Comparison of ENCODE assay signal across 12 mouse cellular contexts in genomic region chr11:119933819-119934583, GRCm38 (mm10). TPM values are rescaled to one million over a fixed set of nuclear protein-coding genes. Genes with fewer than 3 reads are reported as not detected.
A peak's percentile ranks its signal among the peaks of the same experiment; 100 is the strongest.
DNase-seq lines count a peak whose midpoint lies in the region; ATAC-seq lines count a peak whose summit lies in the region.
"Had no signal": no experiment of that assay in that cellular context is flagged by ENCODE, and none has a peak within 500 bp of the region (broad histone marks: within the 10 kb centered on the region; RNA-seq: fewer than 3 reads in every experiment).

No protein-coding gene starts in this region.

- H3K36me3 ChIP-seq in hindbrain, embryonic 13.5 days: no peaks in the 10 kb centered on the region
- H3K36me3 ChIP-seq in hindbrain, embryonic 11.5 days (ENCODE audit: control insufficient read depth, insufficient read depth, low read length): no peaks in the 10 kb centered on the region

- ATAC-seq in hindbrain, embryonic 13.5 days (ENCODE audit: low FRiP score): 0 out of 2 replicates have a peak, but pooled peaks have one; percentile 8
- ATAC-seq in hindbrain, embryonic 11.5 days (ENCODE audit: low FRiP score): no peak
- peak; percentile 95 for ATAC-seq in inflammation-experienced regulatory T-cells, adult 6 months
- ATAC-seq: forebrain, embryonic 13.5 days; intestine, postnatal 0 days; liver, postnatal 0 days had no signal

- no peak overlapping the region for H3K4me3 ChIP-seq in hindbrain, embryonic 13.5 days
- H3K4me3 ChIP-seq in hindbrain, embryonic 11.5 days (ENCODE audit: low read depth, low read length): no peak overlapping the region
- H3K4me3 ChIP-seq: forebrain, embryonic 13.5 days had no signal

- H3K9me3 ChIP-seq in hindbrain, embryonic 13.5 days: no peaks in the 10 kb centered on the region
- no peaks in the 10 kb centered on the region for H3K9me3 ChIP-seq in hindbrain, embryonic 11.5 days (ENCODE audit: control insufficient read depth, low read length)
- H3K9me3 ChIP-seq: forebrain, embryonic 13.5 days had no signal

- H3K4me2 ChIP-seq in hindbrain, embryonic 13.5 days: no peak overlapping the region
- H3K4me2 ChIP-seq in hindbrain, embryonic 11.5 days (replicated peaks; ENCODE audit: low read depth, low read length): no peak overlapping the region
- H3K4me2 ChIP-seq: forebrain, embryonic 13.5 days had no signal

- DNase-seq in hindbrain, embryonic 11.5 days (ENCODE audit: low spot score): no peak
- peak; percentile 82 for DNase-seq in CD4-positive, CD25-positive, alpha-beta regulatory T cell, adult 2 months (ENCODE audit: low read depth, low spot score)
- DNase-seq in thymus, postnatal 0 days (ENCODE audit: low spot score): peak; percentile 84
- DNase-seq in heart, adult 8-10 months (ENCODE audit: low spot score): no peak
- DNase-seq in left cerebral cortex, adult 18-20 months (ENCODE audit: low spot score in 2 of 2): no peak
- DNase-seq in liver: no peak
- DNase-seq: cerebellum, adult 9-11 months; liver, postnatal 0 days had no signal

- peaks cover 15% of the 10 kb centered on the region; the same call in 1 of the 2 replicates for H3K27me3 ChIP-seq in hindbrain, embryonic 13.5 days
- 0 out of 2 replicates have a peak, but pooled peaks cover 2% of the 10 kb centered on the region for H3K27me3 ChIP-seq in hindbrain, embryonic 11.5 days (ENCODE audit: control insufficient read depth, insufficient read depth, low read length)
- H3K27me3 ChIP-seq: forebrain, embryonic 13.5 days had no signal

- peaks cover 36% of the 10 kb centered on the region for H3K4me1 ChIP-seq in hindbrain, embryonic 13.5 days (replicated peaks)
- peaks cover 6% of the 10 kb centered on the region; the same call in 1 of the 2 replicates for H3K4me1 ChIP-seq in hindbrain, embryonic 11.5 days (replicated peaks; ENCODE audit: control insufficient read depth, insufficient read depth, low read length)

- WGBS in hindbrain, embryonic 13.5 days: 84% methylated on average over 8 of the region's 8 CpGs
- 82% methylated on average over 8 of the region's 8 CpGs for WGBS in hindbrain, embryonic 11.5 days

- no peak overlapping the region for H3K27ac ChIP-seq in hindbrain, embryonic 13.5 days
- H3K27ac ChIP-seq in hindbrain, embryonic 11.5 days (ENCODE audit: low read depth, low read length): no peak overlapping the region
- H3K27ac ChIP-seq: forebrain, embryonic 13.5 days had no signal

- no peak overlapping the region for H3K9ac ChIP-seq in hindbrain, embryonic 13.5 days
- H3K9ac ChIP-seq in hindbrain, embryonic 11.5 days (ENCODE audit: low read depth, low read length): no peak overlapping the region
- H3K9ac ChIP-seq: forebrain, embryonic 13.5 days; liver, postnatal 0 days had no signal

RNA-seq across cellular contexts. Expression of gene Baiap2, which starts 8.6 kb away (rescaled TPM):
- polyA plus RNA-seq in hindbrain, embryonic 13.5 days (2015; fragmentation: Nextera tagmentation; extraction: Ambion mirVana): 10.0 and 12.3 TPM in 2 replicates
- polyA plus RNA-seq in hindbrain, embryonic 11.5 days (2014; fragmentation: Nextera tagmentation; extraction: Ambion mirVana): 10.1 and 11.5 TPM in 2 replicates
- 10 to 100 TPM in 1 of 3 experiments, 1 to 10 TPM in 2; 8.1 to 12.1 (median 9.6) TPM for polyA plus RNA-seq in inflammation-experienced regulatory T-cells, adult 6 months (2017; shearing (Covaris generic))
- polyA plus RNA-seq in thymus, postnatal 0 days (2015; fragmentation: Nextera tagmentation; extraction: Ambion mirVana): 25.1 and 26.3 TPM in 2 replicates
- 10 to 100 TPM in 1 of 4 experiments, 1 to 10 TPM in 3; 4.8 to 10.0 (median 5.8) TPM for total RNA-seq in heart, adult 8-10 months (2022)
- total RNA-seq in left cerebral cortex, adult 18-20 months (2021): 100 to 1,000 TPM; 220 to 272 TPM

RNA-seq across cellular contexts. Expression of gene Chmp6, which starts 20.8 kb away (rescaled TPM):
- 100 and 103 TPM in 2 replicates for polyA plus RNA-seq in hindbrain, embryonic 13.5 days (2015; fragmentation: Nextera tagmentation; extraction: Ambion mirVana)
- 87.2 and 88.3 TPM in 2 replicates for polyA plus RNA-seq in hindbrain, embryonic 11.5 days (2014; fragmentation: Nextera tagmentation; extraction: Ambion mirVana)
- polyA plus RNA-seq in inflammation-experienced regulatory T-cells, adult 6 months (2017; shearing (Covaris generic)): 10 to 100 TPM; 43.9 to 55.0 (median 52.0) TPM
- 81.4 and 86.0 TPM in 2 replicates for polyA plus RNA-seq in thymus, postnatal 0 days (2015; fragmentation: Nextera tagmentation; extraction: Ambion mirVana)
- total RNA-seq in heart, adult 8-10 months (2022): 10 to 100 TPM; 29.9 to 33.7 (median 30.4) TPM
- 10 to 100 TPM; 37.1 to 41.8 TPM for total RNA-seq in left cerebral cortex, adult 18-20 months (2021)

Comparison
In these comparisons a context has a peak if more than half of its experiments do, and no peak if none do; other contexts are left out.
1. DNase-seq: peak in CD4-positive, CD25-positive, alpha-beta regulatory T cell, adult 2 months (single experiment) and thymus, postnatal 0 days (single experiment); none in hindbrain, embryonic 11.5 days (single experiment), heart, adult 8-10 months (single experiment), left cerebral cortex, adult 18-20 months (0 of 2) and liver (single experiment).